Mouse (Mus musculus) forelimb bud, embryonic 11.5 days (tissue): Measurements from ENCODE around the gene Itgb3.
"Not testable (repeated sequence)": the region's sequence is repeated elsewhere in the genome, so short reads cannot be mapped to it uniquely, and the experiment has no call there.

Source experiments
- DNase-seq: peaks from one replicate; pipeline ENCODE4 v3.0.0-alpha.2; 2012; ENCODE audit warnings: low read depth, low spot score

Itgb3 gene

GRCm38 (mm10) chr11:104607491-104608245, at the start of gene Itgb3:
Gene Itgb3, plus strand, starts transcription at chr11:104608000.
- DNase-seq = peak; percentile 61

- no peak for DNase-seq
These were observed 49.7 kb upstream of the Itgb3 start for GRCm38 (mm10) chr11:104558065-104558464.

- DNase-seq = no peak
These were observed 49.0 kb upstream of the Itgb3 start for GRCm38 (mm10) chr11:104558651-104559403.

- no peak for DNase-seq
These were observed 46.8 kb upstream of the Itgb3 start for GRCm38 (mm10) chr11:104560971-104561370.

GRCm38 (mm10) chr11:104563496-104563895, 44.3 kb upstream of the Itgb3 start:
- DNase-seq = no peak

GRCm38 (mm10) chr11:104565172-104565571, 42.6 kb upstream of the Itgb3 start:
- DNase-seq = no peak

- DNase-seq = no peak
These were observed 41.7 kb upstream of the Itgb3 start for GRCm38 (mm10) chr11:104566097-104566496.

GRCm38 (mm10) chr11:104566796-104567195, 41.0 kb upstream of the Itgb3 start:
- no peak for DNase-seq

GRCm38 (mm10) chr11:104567736-104568135, 40.1 kb upstream of the Itgb3 start:
- no peak for DNase-seq

GRCm38 (mm10) chr11:104568326-104568725, 39.5 kb upstream of the Itgb3 start:
- DNase-seq = no peak

GRCm38 (mm10) chr11:104570515-104570914, 37.3 kb upstream of the Itgb3 start:
- not testable (repeated sequence) for DNase-seq

- peak; percentile 26 for DNase-seq
These were observed 36.4 kb upstream of the Itgb3 start for GRCm38 (mm10) chr11:104571373-104571772.

GRCm38 (mm10) chr11:104572091-104572490, 35.7 kb upstream of the Itgb3 start:
- no peak for DNase-seq

GRCm38 (mm10) chr11:104572566-104572965, 35.2 kb upstream of the Itgb3 start:
- DNase-seq = no peak

GRCm38 (mm10) chr11:104576772-104577612, 30.8 kb upstream of the Itgb3 start:
- DNase-seq = no peak

GRCm38 (mm10) chr11:104578074-104578473, 29.7 kb upstream of the Itgb3 start:
- DNase-seq = no peak

GRCm38 (mm10) chr11:104579084-104579483, 28.7 kb upstream of the Itgb3 start:
- DNase-seq = no peak

- no peak for DNase-seq
These were observed 28.2 kb upstream of the Itgb3 start for GRCm38 (mm10) chr11:104579575-104579974.

GRCm38 (mm10) chr11:104580091-104580490, 27.7 kb upstream of the Itgb3 start:
- DNase-seq = no peak

- no peak for DNase-seq
These were observed 27.2 kb upstream of the Itgb3 start for GRCm38 (mm10) chr11:104580606-104581005.

- DNase-seq = no peak
These were observed 26.1 kb upstream of the Itgb3 start for GRCm38 (mm10) chr11:104581446-104582307.
